14 mouse cellular contexts compared by ENCODE assay signal in genomic region chr8:95932841-95933240, GRCm38 (mm10).
"Had no signal": no experiment of that assay in that cellular context is flagged by ENCODE, and none has a peak within 500 bp of the region (broad histone marks: within the 10 kb centered on the region; RNA-seq: fewer than 3 reads in every experiment).

No protein-coding gene starts in this region.

- ATAC-seq: liver, embryonic 12.5 days; midbrain, embryonic 15.5 days had no signal

- DNase-seq: kidney, postnatal 25 days; layer of hippocampus, adult 9-11 months; lung, postnatal 14 days; thymus, postnatal 14 days had no signal

- H3K27ac ChIP-seq: left cerebral cortex, adult 2 months; limb, embryonic 10.5 days; liver, embryonic 12.5 days; lung, embryonic 15.5 days; macrophage; midbrain, embryonic 15.5 days; neural tube, embryonic 12.5 days; stomach, postnatal 0 days had no signal

- H3K4me3 ChIP-seq: left cerebral cortex, adult 2 months; limb, embryonic 10.5 days; liver, embryonic 12.5 days; lung, embryonic 15.5 days; megakaryocyte, embryonic 14.5 days; midbrain, embryonic 15.5 days; neural tube, embryonic 12.5 days had no signal

- H3K27me3 ChIP-seq: liver, embryonic 12.5 days; lung, embryonic 15.5 days; megakaryocyte, embryonic 14.5 days; midbrain, embryonic 15.5 days; neural tube, embryonic 12.5 days had no signal

- H3K36me3 ChIP-seq: limb, embryonic 10.5 days; liver, embryonic 12.5 days; lung, embryonic 15.5 days; midbrain, embryonic 15.5 days; neural tube, embryonic 12.5 days had no signal

- H3K9ac ChIP-seq: liver, embryonic 12.5 days; lung, embryonic 15.5 days; midbrain, embryonic 15.5 days; neural tube, embryonic 12.5 days had no signal

- H3K4me2 ChIP-seq: liver, embryonic 12.5 days; lung, embryonic 15.5 days; midbrain, embryonic 11.5 days; midbrain, embryonic 15.5 days; neural tube, embryonic 12.5 days had no signal

- H3K9me3 ChIP-seq: limb, embryonic 10.5 days; liver, embryonic 12.5 days; lung, embryonic 15.5 days; megakaryocyte, embryonic 14.5 days; midbrain, embryonic 15.5 days; neural tube, embryonic 12.5 days had no signal

- H3K4me1 ChIP-seq: liver, embryonic 12.5 days; lung, embryonic 15.5 days; megakaryocyte, embryonic 14.5 days; midbrain, embryonic 15.5 days; neural tube, embryonic 12.5 days had no signal
